Mouse (Mus musculus) inflammation-experienced regulatory T-cells (primary cell): ENCODE results near the gene Gm13271. TPM values are rescaled to one million over a fixed set of nuclear protein-coding genes. Genes with fewer than 3 reads are reported as not detected.

Experiments
- polyA plus RNA-seq, 2 experiments: library from polyadenylated mRNA; unstranded; fragments of 100-300 nt; shearing (Covaris generic); gene quantifications; one replicate each; pipeline ENCODE4 v1.2.1; 2017

The Gm13271 gene
- not detected for polyA plus RNA-seq

DNA sequence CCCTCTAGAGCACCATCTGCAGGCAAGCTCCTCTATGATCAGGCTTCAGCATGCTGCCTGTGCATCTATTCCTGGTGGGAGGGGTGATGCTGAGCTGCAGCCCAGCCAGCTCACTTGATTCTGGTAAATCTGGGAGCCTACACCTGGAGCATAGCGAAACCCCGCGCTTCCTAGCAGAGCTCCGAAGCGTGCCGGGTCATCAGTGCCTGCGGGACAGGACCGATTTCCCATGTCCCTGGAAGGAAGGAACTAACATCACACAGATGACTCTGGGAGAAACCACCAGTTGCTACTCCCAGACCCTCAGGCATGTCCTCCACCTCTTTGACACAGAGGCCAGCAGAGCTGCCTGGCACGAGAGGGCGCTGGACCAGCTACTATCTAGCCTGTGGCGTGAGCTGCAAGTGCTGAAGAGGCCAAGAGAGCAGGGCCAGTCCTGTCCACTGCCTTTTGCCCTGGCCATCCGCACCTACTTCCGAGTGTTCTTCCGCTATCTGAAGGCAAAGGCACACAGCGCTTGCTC is at the start of gene Gm13271:
Gene Gm13271 (plus strand): TSS at position 51 of the 523 bp plus-strand sequence.

GRCm38 (mm10) chr4:88721791-88722721 is 32.6 kb upstream of the Gm13271 start, which contains the start of the genes Gm26566 and Klhl9:
Gene Gm26566, plus strand, starts transcription at chr4:88721805.
Gene Klhl9, minus strand, starts transcription at chr4:88722465.

GRCm38 (mm10) chr4:88759610-88760268 is 5.1 kb downstream of the Gm13271 start, which contains the start of gene Gm13283:
Gene Gm13283, plus strand, starts transcription at chr4:88760119.

DNA sequence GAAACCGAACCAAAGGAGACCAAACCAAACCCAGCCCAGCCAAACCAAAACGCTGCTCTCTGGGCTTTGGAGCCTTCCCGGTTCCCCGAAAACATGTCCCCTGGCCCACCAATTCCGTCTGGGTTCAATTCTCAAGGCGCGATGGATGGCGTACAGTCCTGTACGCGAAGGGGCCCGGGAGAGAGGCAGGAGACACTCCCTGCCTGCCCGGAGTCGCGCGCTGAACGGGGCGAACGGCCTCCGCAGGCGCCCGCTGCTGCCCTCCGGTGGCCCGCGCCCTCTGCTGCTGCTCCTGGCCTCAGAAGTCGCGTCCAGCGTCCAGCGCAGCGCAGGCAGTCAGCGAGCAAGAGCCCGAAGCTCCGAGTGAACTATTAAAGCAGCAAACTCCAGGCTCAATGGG is 18.9 kb downstream of the Gm13271 start, which contains the start of gene Gm13290:
Gene Gm13290 (plus strand): TSS at position 301 of the 400 bp plus-strand sequence.

GRCm38 (mm10) chr4:88776622-88777021 is 22.0 kb downstream of the Gm13271 start, which contains the start of gene Gm13289:
Gene Gm13289, plus strand, starts transcription at chr4:88776922.

DNA sequence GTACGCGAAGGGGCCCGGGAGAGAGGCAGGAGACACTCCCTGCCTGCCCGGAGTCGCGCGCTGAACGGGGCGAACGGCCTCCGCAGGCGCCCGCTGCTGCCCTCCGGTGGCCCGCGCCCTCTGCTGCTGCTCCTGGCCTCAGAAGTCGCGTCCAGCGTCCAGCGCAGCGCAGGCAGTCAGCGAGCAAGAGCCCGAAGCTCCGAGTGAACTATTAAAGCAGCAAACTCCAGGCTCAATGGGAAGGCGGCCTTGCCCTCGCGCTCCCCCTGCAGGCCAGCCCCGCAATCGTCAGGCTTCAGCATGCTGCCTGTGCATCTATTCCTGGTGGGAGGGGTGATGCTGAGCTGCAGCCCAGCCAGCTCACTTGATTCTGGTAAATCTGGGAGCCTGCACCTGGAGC is 24.9 kb downstream of the Gm13271 start, which contains the start of gene Gm13272:
Gene Gm13272 (plus strand): TSS at position 301 of the 400 bp plus-strand sequence.

DNA sequence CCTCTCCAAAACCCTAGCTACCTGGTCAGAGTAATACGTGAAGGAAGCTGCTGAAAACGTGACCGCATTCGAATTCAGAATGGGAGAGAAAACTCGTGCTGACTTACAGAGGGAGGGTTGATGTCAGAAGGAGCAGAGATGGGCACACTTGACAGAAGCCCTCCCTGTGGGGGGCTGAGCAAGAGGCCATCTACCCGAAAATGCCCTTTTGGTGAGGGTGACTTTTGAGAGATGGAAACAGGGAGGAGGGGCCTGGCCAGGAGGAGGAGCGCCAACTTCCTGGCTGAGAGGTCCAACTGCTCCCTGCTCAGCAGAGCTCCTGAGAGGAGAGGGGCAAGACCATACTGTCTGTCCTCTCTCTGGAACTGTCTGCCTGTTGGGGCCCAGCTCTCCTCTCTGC is 27.2 kb downstream of the Gm13271 start, which contains the start of gene Ifnz:
Gene Ifnz (plus strand): TSS at position 301 of the 400 bp plus-strand sequence.

DNA sequence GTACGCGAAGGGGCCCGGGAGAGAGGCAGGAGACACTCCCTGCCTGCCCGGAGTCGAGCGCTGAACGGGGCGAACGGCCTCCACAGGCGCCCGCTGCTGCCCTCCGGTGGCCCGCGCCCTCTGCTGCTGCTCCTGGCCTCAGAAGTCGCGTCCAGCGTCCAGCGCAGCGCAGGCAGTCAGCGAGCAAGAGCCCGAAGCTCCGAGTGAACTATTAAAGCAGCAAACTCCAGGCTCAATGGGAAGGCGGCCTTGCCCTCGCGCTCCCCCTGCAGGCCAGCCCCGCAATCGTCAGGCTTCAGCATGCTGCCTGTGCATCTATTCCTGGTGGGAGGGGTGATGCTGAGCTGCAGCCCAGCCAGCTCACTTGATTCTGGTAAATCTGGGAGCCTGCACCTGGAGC is 30.7 kb downstream of the Gm13271 start, which contains the start of gene Gm13276:
Gene Gm13276 (plus strand): TSS at position 301 of the 400 bp plus-strand sequence.

GRCm38 (mm10) chr4:88788402-88788801 is 33.7 kb downstream of the Gm13271 start, which contains the start of gene Gm13277:
Gene Gm13277, plus strand, starts transcription at chr4:88788632.

DNA sequence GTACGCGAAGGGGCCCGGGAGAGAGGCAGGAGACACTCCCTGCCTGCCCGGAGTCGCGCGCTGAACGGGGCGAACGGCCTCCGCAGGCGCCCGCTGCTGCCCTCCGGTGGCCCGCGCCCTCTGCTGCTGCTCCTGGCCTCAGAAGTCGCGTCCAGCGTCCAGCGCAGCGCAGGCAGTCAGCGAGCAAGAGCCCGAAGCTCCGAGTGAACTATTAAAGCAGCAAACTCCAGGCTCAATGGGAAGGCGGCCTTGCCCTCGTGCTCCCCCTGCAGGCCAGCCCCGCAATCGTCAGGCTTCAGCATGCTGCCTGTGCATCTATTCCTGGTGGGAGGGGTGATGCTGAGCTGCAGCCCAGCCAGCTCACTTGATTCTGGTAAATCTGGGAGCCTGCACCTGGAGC is 36.6 kb downstream of the Gm13271 start, which contains the start of gene Gm13278:
Gene Gm13278 (plus strand): TSS at position 301 of the 400 bp plus-strand sequence.

DNA sequence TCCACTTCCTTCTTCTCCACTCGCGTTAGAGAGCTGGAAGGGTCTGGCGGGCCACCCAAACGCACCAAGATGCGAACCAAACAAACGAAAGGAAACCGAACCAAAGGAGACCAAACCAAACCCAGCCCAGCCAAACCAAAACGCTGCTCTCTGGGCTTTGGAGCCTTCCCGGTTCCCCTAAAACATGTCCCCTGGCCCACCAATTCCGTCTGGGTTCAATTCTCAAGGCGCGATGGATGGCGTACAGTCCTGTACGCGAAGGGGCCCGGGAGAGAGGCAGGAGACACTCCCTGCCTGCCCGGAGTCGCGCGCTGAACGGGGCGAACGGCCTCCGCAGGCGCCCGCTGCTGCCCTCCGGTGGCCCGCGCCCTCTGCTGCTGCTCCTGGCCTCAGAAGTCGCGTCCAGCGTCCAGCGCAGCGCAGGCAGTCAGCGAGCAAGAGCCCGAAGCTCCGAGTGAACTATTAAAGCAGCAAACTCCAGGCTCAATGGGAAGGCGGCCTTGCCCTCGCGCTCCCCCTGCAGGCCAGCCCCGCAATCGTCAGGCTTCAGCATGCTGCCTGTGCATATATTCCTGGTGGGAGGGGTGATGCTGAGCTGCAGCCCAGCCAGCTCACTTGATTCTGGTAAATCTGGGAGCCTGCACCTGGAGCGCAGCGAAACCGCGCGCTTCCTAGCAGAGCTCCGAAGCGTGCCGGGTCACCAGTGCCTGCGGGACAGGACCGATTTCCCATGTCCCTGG is 39.4 kb downstream of the Gm13271 start, which contains the start of gene Gm13275:
Gene Gm13275 (plus strand): TSS at position 552 of the 740 bp plus-strand sequence.

GRCm38 (mm10) chr4:88797097-88797496 is 42.4 kb downstream of the Gm13271 start, which contains the start of gene Gm13279:
Gene Gm13279, plus strand, starts transcription at chr4:88797397.

GRCm38 (mm10) chr4:88799365-88799764 is 44.7 kb downstream of the Gm13271 start, which contains the start of gene Gm13285:
Gene Gm13285, plus strand, starts transcription at chr4:88799665.

DNA sequence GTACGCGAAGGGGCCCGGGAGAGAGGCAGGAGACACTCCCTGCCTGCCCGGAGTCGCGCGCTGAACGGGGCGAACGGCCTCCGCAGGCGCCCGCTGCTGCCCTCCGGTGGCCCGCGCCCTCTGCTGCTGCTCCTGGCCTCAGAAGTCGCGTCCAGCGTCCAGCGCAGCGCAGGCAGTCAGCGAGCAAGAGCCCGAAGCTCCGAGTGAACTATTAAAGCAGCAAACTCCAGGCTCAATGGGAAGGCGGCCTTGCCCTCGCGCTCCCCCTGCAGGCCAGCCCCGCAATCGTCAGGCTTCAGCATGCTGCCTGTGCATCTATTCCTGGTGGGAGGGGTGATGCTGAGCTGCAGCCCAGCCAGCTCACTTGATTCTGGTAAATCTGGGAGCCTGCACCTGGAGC is 48.3 kb downstream of the Gm13271 start, which contains the start of gene Gm13287:
Gene Gm13287 (plus strand): TSS at position 301 of the 400 bp plus-strand sequence.

Other genes with a start within 250 kb of the Gm13271 start
- gene Ifnb1, start 232.1 kb upstream of the Gm13271 start, polyA plus RNA-seq: 1 to 10 TPM in 1 of 2 experiments, under 1 TPM in 1; 0.29 to 1.3 TPM
- gene Ifna15, start 196.6 kb upstream of the Gm13271 start, polyA plus RNA-seq: 1 to 10 TPM in 1 of 2 experiments, under 1 TPM in 1; 0.45 to 2.3 TPM
- gene Ifna14, start 183.1 kb upstream of the Gm13271 start, polyA plus RNA-seq: under 1 TPM in 1 of 2 experiments, not detected in 1; 0.70 TPM
- gene Ifna9, start 162.5 kb upstream of the Gm13271 start, polyA plus RNA-seq: not detected
- not detected for gene Ifna12, start 151.5 kb upstream of the Gm13271 start, polyA plus RNA-seq
- under 1 TPM in 1 of 2 experiments, not detected in 1; 0.47 TPM for gene C87499, start 120.5 kb upstream of the Gm13271 start, polyA plus RNA-seq
- not detected for gene Ifna13, start 110.4 kb upstream of the Gm13271 start, polyA plus RNA-seq
- gene Ifna16, start 77.9 kb upstream of the Gm13271 start, polyA plus RNA-seq: not detected
- not detected for gene Ifna2, start 71.0 kb upstream of the Gm13271 start, polyA plus RNA-seq
- gene Ifnab, start 63.5 kb upstream of the Gm13271 start, polyA plus RNA-seq: under 1 TPM in 1 of 2 experiments, not detected in 1; 0.30 TPM
- gene Gm26566, start 33.1 kb upstream of the Gm13271 start, polyA plus RNA-seq: not detected
- gene Klhl9, start 32.4 kb upstream of the Gm13271 start, polyA plus RNA-seq: 10 to 100 TPM; 19.8 to 29.0 TPM
- gene Gm13283, start 5.3 kb downstream of the Gm13271 start, polyA plus RNA-seq: 1 to 10 TPM in 1 of 2 experiments, under 1 TPM in 1; 0.62 to 1.0 TPM
- under 1 TPM in 1 of 2 experiments, not detected in 1; 0.82 TPM for gene Gm13290, start 19.0 kb downstream of the Gm13271 start, polyA plus RNA-seq
- not detected for gene Gm13289, start 22.1 kb downstream of the Gm13271 start, polyA plus RNA-seq
- gene Gm13272, start 25.0 kb downstream of the Gm13271 start, polyA plus RNA-seq: not detected
- 1 to 10 TPM in 1 of 2 experiments, not detected in 1; 1.5 TPM for gene Ifnz, start 27.3 kb downstream of the Gm13271 start, polyA plus RNA-seq
- gene Gm13276, start 30.8 kb downstream of the Gm13271 start, polyA plus RNA-seq: not detected
- not detected for gene Gm13277, start 33.8 kb downstream of the Gm13271 start, polyA plus RNA-seq
- not detected for gene Gm13278, start 36.7 kb downstream of the Gm13271 start, polyA plus RNA-seq
- gene Gm13275, start 39.6 kb downstream of the Gm13271 start, polyA plus RNA-seq: not detected
- not detected for gene Gm13279, start 42.5 kb downstream of the Gm13271 start, polyA plus RNA-seq
- gene Gm13285, start 44.8 kb downstream of the Gm13271 start, polyA plus RNA-seq: 1 to 10 TPM in 1 of 2 experiments, under 1 TPM in 1; 0.94 to 3.7 TPM
- not detected for gene Gm13287, start 48.4 kb downstream of the Gm13271 start, polyA plus RNA-seq
- gene Gm13288, start 50.7 kb downstream of the Gm13271 start, polyA plus RNA-seq: not detected
- not detected for gene Ifna7, start 61.4 kb downstream of the Gm13271 start, polyA plus RNA-seq
- gene Ifna11, start 65.1 kb downstream of the Gm13271 start, polyA plus RNA-seq: not detected
- not detected for gene Ifna6, start 72.5 kb downstream of the Gm13271 start, polyA plus RNA-seq
- gene Ifna5, start 80.7 kb downstream of the Gm13271 start, polyA plus RNA-seq: not detected
- gene Ifna4, start 87.0 kb downstream of the Gm13271 start, polyA plus RNA-seq: under 1 TPM in 1 of 2 experiments, not detected in 1; 0.71 TPM
- not detected for gene Ifna1, start 95.2 kb downstream of the Gm13271 start, polyA plus RNA-seq
- gene Ifne, start 125.3 kb downstream of the Gm13271 start, polyA plus RNA-seq: not detected